Mouse (Mus musculus) liver (tissue): ENCODE data around the gene Vps13a.
"Not testable (repeated sequence)": the region's sequence is repeated elsewhere in the genome, so short reads cannot be mapped to it uniquely, and the experiment has no call there.

Experiments
- DNase-seq: peaks from one replicate; pipeline ENCODE4 v3.0.0-alpha.2; 2020; ENCODE audit warnings: mixed read lengths

The Vps13a gene

DNA sequence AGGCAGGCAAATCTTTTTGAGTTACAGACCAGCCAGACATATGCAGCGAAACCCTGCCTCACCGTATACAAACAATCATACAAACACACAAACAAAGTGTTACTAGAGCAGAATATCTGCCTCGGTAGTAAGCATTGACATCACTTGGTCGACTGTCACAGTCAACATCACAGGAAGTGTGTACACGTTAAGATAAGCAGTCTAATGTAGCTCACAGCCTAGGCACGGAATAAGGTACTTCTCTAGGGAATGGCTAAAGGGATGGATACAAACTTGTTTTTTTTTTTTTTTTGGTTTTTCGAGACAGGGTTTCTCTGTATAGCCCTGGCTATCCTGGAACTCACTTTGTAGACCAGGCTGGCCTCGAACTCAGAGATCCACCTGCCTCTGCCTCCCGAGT is 23.3 kb downstream of the Vps13a start:
- DNase-seq: not testable (repeated sequence)

DNA sequence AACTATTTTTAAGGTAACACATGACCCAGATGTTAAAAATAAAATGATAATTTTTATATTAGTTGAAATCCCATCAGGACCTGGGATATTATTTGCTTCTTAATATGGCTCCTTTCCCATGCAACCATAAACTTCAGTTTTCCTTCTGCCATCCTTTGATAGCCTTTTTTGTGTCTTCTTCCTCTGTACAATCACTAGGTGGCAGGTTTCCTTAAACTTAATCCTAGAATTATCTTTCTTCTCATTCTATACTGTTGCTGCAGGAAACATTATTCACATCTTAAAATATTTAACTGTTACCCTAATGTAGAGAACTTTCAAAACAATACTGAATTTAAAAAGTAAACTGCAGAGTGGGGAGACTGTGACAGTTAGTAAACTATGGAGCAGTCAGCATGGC is 24.9 kb downstream of the Vps13a start:
- no peak for DNase-seq

DNA sequence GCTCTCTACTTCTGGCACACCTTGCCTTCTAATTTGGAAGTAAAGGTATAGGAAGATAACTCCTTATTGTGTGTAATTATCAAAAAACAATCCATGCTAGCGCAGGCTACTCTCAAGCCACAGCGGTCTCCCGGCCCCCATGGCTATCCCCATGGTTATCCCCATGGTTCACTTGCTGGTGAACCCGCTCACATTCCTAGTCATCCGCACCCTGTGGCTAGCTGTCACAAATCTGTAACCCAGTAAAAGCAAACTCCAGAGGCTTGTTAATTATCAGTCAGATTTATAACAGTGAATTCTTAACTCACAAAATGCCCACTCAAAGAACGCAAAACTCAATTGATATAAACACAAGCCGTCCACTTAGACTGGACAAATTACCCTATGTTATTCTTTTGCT is 25.5 kb downstream of the Vps13a start:
- DNase-seq: no peak

DNA sequence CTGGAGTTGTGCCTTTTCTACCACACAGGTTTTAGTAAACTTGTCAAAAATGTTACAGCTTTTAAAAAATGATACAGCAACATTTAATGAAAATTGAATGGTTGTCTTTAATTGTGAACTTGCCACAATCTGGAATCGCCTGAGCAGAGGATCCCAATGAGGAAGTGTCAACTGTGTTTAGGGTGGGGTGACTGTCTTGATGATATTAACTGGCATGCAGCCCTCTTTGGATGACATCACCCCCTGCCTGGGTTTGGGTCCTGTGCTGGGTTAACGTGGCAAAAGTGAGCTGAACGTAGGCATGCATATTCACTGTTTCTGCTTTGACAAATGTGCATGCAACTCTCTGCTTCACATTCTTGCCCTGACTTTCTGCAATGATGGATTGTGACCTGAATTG is 27.6 kb downstream of the Vps13a start:
- DNase-seq: no peak

DNA sequence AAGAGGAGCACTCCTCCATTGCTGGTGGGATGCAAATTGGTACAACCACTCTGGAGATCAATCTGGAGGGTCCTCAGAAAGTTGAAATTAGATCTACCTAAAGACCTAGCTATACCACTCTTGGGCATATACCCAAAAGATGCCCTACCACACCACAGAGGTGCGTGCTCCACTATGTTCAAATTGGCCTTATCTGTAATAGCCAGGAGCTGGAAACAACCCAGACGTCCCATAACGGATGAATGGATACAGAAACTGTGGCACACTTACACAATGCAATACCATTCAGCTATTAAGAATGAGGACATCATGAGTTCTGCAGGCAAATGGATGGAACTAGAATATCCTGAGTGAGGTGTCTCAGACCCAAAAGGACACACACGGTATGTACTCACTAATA is 43.9 kb downstream of the Vps13a start:
- no peak for DNase-seq

DNA sequence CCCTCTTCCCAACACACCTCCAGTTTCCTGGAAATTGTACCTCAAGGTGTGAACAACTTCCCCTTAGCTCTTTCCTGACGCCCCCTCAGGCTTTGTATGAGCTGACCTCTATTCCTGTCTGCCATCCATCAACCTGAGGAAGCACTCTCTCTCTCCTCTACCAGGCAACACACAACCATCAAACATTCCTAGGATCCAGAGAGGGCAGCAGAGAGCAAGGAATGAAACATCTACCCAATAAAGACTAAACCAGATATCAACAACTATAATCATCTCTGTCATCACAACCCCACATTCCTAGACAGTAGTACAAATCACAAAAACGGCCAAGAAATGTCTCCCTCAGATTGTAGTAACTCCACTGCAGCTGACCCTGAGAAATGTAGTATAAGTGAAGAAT is 52.0 kb downstream of the Vps13a start:
- no peak for DNase-seq

DNA sequence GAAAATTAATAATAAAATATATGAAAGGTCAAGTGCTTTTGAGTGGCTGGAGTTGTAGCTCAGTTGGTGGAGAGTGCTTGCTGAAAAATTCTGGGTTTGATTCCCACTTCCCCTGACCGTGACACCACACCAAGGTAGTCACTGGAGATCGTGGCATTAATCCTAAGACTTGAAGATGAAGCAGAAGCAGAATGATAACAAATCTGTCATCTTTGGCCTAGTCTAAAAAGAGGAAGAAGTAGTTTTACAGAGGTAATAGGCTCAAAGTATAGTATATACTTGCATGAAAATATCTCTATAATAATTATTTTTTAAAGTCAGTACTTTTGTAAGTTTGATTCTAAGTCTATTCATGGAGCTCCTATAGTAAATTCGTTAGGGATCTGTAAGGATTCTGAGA is 65.5 kb downstream of the Vps13a start:
- no peak for DNase-seq

DNA sequence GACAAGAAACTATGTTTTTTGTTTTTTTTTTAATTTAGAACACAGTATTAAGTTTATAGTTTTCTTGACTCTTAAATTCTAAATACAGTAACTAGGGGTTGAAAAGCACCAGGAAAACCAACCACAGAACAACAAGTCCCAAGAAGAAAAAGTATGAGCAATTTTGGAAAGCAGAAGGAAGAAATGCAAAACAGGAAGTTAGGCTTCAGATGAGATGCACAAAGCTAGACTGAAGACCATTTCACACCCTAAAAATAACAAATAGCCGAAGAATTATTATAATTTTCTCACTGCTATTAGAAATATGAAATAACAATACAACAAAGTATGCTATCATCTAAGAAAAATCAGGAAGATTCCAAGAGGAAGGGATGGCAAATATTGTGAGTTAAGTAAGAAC is 78.9 kb downstream of the Vps13a start:
- DNase-seq: no peak

DNA sequence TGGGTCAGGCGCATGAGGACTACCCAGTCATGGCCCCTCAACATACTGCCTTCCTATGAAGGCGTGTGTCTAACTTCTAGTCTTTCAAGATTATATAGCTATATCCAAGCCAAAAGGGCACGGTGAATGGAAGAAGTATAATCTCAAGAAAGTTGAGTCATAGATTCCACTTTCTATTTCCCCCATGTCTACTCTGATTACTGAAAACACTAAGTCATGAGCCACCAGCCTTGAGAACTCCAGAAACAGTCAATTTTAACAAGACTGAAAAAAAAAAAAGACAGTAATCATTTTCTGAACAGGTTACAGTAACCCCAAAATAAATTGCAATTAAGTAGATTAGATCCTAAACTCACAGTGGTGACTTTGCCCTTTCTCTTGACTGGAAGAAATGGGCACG is 95.8 kb downstream of the Vps13a start:
- DNase-seq: no peak

DNA sequence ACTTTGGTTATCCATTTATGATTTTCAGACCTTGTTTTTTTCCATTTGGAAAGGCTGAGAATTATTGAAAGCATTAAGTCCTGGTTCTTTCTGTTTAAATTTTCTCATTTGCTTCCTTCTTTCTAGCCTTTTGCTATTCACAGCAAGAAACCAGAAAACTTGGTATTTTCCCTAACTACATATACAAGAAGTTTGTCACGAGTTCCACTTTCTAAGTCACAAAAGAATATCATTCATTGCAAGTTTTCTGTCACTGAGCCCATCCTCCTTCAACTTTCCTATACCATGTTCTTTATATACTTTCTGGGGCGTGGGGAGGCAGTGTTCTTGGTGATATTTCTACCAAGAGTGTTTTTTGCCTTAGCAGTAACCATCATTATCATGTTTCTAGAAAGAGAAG is 96.5 kb downstream of the Vps13a start:
- DNase-seq: no peak

DNA sequence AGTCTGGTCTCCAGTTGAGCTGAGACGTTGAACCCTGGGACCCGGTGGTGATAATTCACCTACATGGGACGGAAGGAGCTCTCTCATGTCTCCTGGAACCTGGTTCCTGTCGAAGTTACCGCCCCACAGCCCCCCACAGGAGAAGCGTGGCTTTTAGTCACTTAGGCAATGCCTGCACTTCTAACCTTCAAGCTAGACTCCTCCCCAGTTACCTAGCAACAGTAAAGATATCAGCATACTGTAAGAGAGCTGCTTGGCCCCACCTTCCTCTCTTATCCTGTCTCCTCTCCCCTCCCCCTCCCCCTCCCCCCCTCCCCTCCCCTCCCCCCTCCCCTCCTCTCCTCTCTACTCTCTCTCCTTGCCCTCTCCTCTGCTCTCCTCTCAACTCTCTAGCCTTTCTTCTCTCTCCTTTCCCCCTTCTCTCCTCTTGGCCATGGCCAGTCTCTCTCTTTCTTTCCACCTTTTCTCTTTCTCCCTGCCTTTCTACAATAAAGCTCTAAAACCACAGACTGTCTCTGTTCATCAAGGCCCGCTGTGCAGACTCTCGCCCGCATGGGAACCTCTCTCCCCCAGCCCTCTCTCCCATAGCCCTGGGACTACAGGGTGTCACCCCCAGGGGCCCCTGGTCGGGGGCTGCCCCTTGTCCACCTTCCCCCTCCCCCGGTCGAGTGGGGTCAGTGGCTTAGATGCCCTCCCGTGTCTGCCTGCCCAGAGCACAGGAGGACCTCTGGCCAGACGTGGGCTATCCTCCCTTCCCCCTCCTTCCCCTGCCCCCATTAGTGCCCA is 154.9 kb downstream of the Vps13a start:
- peak; percentile 63 for DNase-seq

DNA sequence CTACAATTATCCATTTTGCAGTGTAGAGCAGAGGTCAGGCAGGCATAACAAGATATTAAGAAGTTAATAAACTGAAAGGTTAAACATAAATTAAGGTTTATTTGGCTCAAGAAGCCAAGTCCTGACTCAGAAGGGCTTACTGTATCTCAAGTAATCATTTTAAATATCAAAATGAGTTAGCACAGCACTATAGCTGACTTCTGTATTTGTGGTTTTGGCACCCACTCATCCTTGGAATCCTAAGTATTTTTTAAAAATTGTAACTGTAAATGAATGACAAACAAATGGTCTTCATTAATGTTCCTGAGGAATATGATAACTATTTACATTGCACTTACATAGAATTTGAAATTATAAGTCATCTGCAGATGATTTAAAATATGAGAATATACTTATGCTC is 155.7 kb downstream of the Vps13a start:
- DNase-seq: no peak

DNA sequence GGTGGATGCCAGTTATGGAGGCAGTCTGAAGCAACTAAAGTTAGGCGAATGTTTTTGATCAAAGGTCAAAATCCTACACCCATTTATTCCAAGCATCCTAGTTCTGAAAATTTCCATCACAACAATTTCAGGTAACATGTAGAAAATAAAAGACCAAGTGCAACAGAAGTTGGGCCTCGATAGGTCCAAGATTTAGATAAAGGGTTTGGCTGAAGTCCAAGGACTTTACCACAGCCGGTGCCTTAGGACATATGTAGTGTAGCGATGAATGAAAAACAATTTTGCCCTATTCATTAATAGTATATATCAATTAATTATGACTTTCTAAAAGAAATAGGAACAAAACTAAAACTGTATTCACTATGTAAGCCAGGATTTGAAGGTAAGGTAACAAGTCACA is 157.6 kb downstream of the Vps13a start:
- DNase-seq: no peak

DNA sequence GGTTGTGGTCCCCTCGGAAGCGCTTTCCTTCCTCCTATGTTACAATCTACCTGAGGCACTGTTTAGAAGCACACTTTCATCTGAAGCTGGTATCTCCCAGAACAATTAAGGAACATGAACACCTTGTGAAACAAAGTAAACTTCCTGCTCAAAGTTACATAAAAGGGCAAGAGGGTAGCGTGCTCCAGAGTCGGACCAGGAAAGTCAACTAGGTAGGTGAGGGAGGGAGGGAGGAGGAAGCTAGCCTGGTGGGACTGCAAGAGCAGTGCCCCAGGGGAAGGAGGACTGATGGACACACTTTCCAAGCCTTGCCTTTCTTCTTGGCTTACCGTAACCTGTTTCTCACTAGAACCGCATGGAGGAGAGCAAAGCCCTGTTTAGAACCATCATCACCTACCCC is 173.1 kb downstream of the Vps13a start:
- DNase-seq: no peak

DNA sequence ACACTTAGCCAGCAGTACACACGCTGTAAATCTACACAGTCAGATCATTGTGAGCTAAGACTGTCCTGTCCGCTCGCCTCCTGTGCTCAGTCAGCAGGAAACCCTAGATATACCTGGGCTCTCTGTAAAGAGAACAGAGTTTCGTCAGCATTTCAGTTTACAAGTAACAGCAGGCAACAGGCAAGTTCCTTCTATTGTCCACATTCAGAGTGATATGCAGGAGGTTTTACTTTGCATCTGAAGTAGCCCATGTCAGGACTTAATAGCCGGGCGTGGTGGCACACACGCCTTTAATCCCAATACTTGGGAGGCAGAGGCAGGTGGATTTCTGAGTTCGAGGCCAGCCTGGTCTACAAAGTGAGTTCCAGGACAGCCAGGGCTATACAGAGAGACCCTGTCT is 178.7 kb downstream of the Vps13a start:
- no peak for DNase-seq

DNA sequence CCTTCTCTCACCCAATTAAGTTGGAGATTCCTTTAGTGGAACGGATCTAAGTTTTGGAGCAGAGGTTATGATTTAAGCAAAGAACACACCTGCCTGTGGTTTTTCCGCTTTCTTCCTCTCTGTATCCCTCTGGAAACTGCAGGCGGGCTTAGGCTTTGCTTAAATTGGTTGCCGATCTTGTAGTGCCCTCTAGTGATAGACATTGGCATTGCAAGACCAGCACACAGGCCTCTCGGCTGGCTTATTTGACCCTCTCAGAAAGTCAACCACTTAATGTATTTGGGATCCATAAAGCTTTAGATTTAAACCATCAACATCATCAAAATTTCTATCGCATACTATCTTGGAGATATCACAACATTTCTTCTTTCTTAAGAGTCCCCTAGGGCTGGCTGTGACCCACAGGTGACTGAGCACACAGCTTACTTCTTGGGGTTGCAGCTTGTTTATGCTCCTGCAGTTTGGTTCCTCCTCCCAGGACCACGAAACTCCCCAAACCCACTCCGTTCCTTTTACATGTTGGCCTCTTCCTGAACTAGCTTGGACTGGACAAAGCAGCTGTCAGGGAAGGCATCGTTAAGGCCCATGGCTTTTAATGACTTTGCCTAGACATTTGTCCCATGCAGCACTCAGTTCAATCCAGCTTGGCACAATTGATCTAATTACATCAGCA is 181.3 kb downstream of the Vps13a start:
- DNase-seq: peak; percentile 60

DNA sequence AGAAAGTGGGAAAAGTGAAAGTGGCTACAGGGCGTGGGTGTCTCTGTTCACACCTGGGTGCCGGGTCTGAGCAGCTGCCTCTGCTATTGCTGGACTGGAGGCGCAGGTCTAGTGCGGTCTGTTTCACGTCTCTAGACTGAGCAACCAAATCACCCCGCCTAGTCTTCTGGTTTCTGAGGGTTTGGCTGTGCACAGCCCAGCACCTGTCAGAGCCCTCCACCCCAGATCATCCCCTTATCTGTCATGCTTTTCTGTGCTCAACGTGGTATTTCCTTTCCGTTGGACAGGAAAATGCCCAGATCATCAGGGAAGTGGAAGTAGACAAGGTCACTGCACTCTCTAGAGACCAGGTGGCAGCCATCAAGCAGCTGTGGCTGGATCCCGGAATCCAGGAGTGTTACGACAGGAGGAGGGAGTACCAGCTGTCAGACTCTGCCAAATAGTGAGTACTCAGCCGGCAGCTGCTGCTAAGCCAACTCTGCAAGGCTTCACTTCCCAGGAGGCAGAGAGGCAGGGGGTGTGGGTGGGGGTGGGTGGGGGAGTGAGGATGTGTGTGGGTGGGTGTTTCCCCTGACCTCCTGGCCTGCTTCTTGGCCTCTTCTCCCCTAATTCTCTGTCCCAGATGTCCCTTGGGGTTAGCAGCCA is 182.0 kb downstream of the Vps13a start:
- no peak for DNase-seq

DNA sequence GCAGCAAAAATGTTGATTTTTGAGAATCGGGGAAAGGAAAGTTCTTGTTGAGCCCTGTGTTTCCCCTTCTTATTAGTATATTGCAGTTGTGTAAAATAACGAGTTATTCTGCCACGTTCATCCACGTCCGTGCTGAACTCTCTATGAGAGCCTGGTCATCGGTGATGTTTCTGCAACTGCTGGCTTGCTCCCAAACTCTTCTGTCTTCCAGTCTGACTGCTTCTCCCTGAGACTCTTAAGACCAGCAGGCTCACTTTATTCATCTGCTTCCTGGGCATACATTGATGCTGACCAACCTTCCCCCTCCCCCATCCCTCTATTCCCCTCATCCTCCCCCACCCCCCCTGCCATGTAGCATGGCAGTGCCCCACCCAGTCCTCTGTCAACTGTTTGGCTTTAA is 183.5 kb downstream of the Vps13a start:
- DNase-seq: no peak

DNA sequence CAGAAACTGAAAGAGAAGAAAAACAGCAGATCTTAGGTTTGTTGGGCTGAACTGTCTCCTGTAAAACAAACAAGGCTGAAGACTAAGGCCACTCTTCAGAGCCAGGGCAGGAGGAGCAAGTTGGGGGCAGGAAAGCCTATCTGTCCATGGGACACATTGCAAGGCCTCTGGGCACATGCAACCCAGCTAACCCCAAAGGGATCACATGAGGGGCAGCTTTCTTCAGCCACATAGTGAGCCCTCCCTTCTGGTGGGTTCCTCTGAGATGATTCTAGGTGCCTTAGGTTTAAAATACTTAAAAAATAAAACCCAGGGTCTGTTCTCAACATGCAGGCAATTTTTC is 186.8 kb downstream of the Vps13a start:
- no peak for DNase-seq

DNA sequence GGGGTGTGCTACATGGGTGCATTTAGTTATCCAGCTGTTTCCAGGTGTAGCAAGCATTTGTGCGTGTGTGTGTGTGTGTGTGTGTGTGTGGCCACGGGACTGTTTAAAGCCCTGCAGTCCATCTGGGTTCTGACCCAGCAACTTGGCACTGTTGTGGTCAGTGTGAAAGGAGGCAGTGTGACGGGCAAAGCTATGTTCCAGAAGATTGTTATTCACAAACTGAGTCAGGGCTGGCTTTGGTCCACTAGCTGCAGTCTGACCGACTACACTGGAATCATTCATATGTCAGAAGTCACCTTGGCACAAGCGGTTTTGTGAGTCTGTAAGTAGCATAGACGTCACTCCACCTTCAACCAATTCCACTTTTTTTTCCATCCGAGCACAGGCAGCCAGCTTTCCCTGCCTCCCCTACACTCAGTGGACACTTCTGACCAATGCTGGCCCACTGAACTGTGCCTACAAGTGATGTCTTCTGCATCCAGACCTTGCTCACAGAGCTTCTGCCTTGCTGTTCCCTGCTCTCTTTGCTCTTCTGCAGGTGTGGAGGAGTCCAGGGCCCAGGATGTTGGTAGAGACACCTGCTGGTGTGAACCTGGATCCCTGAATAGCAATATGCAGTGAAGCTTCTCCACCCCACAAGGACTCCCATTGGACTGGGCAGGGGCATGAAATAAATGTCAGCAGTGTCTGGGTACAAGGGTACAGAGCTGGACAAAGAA is 187.3 kb downstream of the Vps13a start:
- no peak for DNase-seq

DNA sequence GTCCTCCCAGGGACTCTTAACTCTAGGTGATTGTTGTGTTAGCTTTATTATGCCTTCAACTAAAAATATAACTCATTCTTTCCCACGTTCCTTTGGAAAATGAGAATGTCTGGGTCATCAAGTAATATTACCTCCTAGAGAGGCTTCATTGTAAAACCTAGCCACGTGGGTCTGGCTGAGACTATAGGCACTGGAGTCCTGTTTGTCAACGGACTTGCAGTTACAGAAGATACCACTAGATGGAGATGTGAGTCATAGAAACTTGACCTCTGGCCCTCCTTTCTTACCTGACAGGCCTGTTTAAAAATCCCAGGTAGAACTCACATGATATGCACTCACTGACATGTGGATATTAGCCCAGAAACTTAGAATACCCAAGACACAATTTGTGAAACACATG is 195.4 kb downstream of the Vps13a start:
- DNase-seq: no peak

DNA sequence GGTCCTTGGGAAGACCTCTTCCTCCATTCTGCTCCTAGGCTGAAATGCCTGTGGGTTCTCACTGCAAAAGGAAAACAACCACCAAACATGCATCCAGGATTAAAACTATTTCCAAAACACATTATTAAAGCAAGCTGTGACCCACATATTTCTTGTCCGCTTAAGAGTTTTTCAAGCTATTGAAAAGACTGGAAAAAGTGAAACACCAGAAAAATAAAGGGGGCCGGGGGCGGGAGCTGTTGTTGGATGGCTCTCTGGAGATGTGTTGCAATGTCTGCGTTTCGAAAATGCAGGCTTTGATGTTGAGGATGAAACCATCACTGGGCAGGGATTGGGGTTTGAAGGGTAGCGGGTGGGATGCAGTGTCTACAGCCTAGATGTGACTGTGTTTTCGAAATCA is 196.2 kb downstream of the Vps13a start:
- DNase-seq: no peak

DNA sequence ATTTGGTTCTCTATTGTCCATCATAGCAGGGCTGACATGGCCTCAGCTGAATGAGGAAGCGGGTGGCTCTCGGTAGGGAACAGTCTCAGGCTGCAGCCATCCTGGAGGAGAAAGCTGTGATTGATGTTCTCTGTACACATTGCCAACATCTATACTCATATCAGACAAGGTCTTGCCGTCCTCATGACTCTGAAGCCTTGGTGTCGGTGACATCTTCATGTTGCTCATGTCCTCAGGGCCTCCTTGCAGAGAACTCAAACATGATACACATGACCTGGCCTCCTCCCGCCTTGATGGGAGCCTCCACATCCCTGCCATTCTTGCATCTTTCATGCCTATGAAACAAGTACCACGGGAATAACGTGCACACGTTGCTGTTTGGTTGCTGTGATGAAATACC is 200.2 kb downstream of the Vps13a start:
- no peak for DNase-seq
